Mouse (Mus musculus) liver, embryonic 16.5 days (tissue): Measurements from ENCODE around the gene Duoxa1. TPM values are rescaled to one million over a fixed set of nuclear protein-coding genes. Genes with fewer than 3 reads are reported as not detected.
"Not testable (repeated sequence)": the region's sequence is repeated elsewhere in the genome, so short reads cannot be mapped to it uniquely, and the experiment has no call there.

Experiments used
- ATAC-seq: fragments of 200-750 bp; cut with Nextera tagmentation; 2 replicates; pipeline ENCODE4 v1.8.0; 2017; ENCODE audit warnings: low read depth, mild to moderate bottlenecking, moderate number of reproducible peaks, moderate library complexity
- H3K27ac ChIP-seq: fragments of 300-500 bp; sonication (generic); 2 replicates; pipeline ENCODE4 v1.5.1; 2014; ENCODE audit warnings: mild to moderate bottlenecking, low read length
- H3K27me3 ChIP-seq: fragments of 300-500 bp; sonication (generic); 2 replicates; pipeline ENCODE4 v1.6.1; 2014; ENCODE audit warnings: low read depth, low read length, mixed read lengths; ENCODE audit not compliant: control insufficient read depth, insufficient read depth
- H3K36me3 ChIP-seq: fragments of 300-500 bp; sonication (generic); 2 replicates; pipeline ENCODE4 v1.6.1; 2014; ENCODE audit warnings: mild to moderate bottlenecking; ENCODE audit not compliant: control insufficient read depth, insufficient read depth
- H3K4me1 ChIP-seq: fragments of 300-500 bp; sonication (generic); 2 replicates; pipeline ENCODE4 v1.6.1; 2014; ENCODE audit warnings: low read depth, low read length, mixed read lengths; ENCODE audit not compliant: control insufficient read depth
- H3K4me2 ChIP-seq: fragments of 300-500 bp; sonication (generic); 2 replicates; pipeline ENCODE4 v1.6.1; 2014; ENCODE audit warnings: low read depth, low read length, mixed read lengths
- H3K4me3 ChIP-seq: fragments of 300-500 bp; sonication (generic); 2 replicates; pipeline ENCODE4 v1.5.1; 2014; ENCODE audit warnings: low read depth, mild to moderate bottlenecking, low read length
- H3K9ac ChIP-seq: fragments of 300-500 bp; sonication (generic); 2 replicates; pipeline ENCODE4 v1.6.1; 2014; ENCODE audit warnings: low read depth, low read length
- H3K9me3 ChIP-seq: fragments of 300-500 bp; sonication (generic); replicated peaks from 2 replicates; pipeline ENCODE4 v1.6.1; 2016; ENCODE audit warnings: low read length; ENCODE audit not compliant: control insufficient read depth
- WGBS: fragments of 180-500 bp; shearing (Covaris S2); extraction: QIAGEN DNeasy Blood & Tissue Kit; methylation state at CpG from one replicate; pipeline ENCODE4 v1.1.7; 2014; ENCODE audit not compliant: insufficient replicate concordance; 5-methylcytosine and 5-hydroxymethylcytosine counted together
- polyA plus RNA-seq: library from polyadenylated mRNA; unstranded; fragments of >200 nt; fragmentation: Nextera tagmentation; extraction: Ambion mirVana; gene quantifications from 2 replicates; pipeline ENCODE4 v1.2.1, GENCODE M21; 2015

Duoxa1 gene
- polyA plus RNA-seq, 1 experiment from 2014 or later = not detected

GRCm38 (mm10) chr2:122345106-122345893, 31.8 kb upstream of the Duoxa1 start:
- H3K9ac ChIP-seq = no peak overlapping the region
- H3K4me3 ChIP-seq = no peak overlapping the region
- H3K9me3 ChIP-seq = no peaks in the 10 kb centered on the region
- H3K36me3 ChIP-seq = no peaks in the 10 kb centered on the region
- ATAC-seq = no peak
- WGBS = 62% methylated on average over 6 of the region's 6 CpGs
- H3K4me1 ChIP-seq = peaks cover 21% of the 10 kb centered on the region
- no peak overlapping the region for H3K4me2 ChIP-seq
- no peak overlapping the region for H3K27ac ChIP-seq
- no peaks in the 10 kb centered on the region for H3K27me3 ChIP-seq

DNA sequence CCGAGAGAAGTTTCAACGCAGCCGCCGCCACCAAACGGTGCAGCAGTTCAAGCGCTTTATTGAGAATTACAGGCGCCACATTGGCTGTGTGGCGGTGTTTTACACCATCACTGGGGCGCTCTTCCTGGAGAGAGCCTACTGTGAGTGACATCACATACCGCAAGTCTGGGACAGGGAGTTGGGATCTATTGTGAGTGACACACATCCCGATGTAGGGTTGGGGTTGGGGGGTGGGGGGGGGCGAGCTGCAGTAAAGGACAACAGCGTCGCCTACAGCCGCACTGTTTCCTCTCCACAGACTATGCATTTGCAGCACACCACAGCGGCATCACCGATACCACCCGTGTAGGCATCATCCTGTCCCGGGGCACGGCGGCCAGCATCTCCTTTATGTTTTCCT, 23.8 kb upstream of the Duoxa1 start:
- no peak overlapping the region for H3K4me3 ChIP-seq

GRCm38 (mm10) chr2:122334170-122334569, 20.6 kb upstream of the Duoxa1 start:
- Histone ChIP-seq H3K4me1 (no peaks in the 10 kb centered on the region), H3K4me2 (no peak overlapping the region), H3K4me3 (no peak overlapping the region), H3K36me3 (no peaks in the 10 kb centered on the region), H3K9me3 (no peaks in the 10 kb centered on the region), H3K9ac (no peak overlapping the region), H3K27me3 (peaks cover 5% of the 10 kb centered on the region), H3K27ac (no peak overlapping the region)
- 49% methylated on average over 3 of the region's 3 CpGs for WGBS
- ATAC-seq = no peak

More for the DNA sequence above, 23.8 kb upstream of the Duoxa1 start:
- Histone ChIP-seq H3K27me3 (peaks cover 5% of the 10 kb centered on the region), H3K4me1 (no peaks in the 10 kb centered on the region), H3K9ac (no peak overlapping the region), H3K36me3 (no peaks in the 10 kb centered on the region), H3K27ac (no peak overlapping the region), H3K4me2 (no peak overlapping the region), H3K9me3 (no peaks in the 10 kb centered on the region)
- ATAC-seq = no peak
- WGBS = 56% methylated on average over 21 of the region's 21 CpGs

GRCm38 (mm10) chr2:122332222-122332621, 18.7 kb upstream of the Duoxa1 start:
- Histone ChIP-seq H3K36me3 (no peaks in the 10 kb centered on the region), H3K9me3 (no peaks in the 10 kb centered on the region), H3K4me3 (no peak overlapping the region), H3K27ac (no peak overlapping the region), H3K4me1 (no peaks in the 10 kb centered on the region), H3K4me2 (no peak overlapping the region), H3K9ac (no peak overlapping the region), H3K27me3 (peaks cover 2% of the 10 kb centered on the region; the same call in 1 of the 2 replicates)
- no peak for ATAC-seq
- WGBS = 63% methylated on average over 3 of the region's 3 CpGs

DNA sequence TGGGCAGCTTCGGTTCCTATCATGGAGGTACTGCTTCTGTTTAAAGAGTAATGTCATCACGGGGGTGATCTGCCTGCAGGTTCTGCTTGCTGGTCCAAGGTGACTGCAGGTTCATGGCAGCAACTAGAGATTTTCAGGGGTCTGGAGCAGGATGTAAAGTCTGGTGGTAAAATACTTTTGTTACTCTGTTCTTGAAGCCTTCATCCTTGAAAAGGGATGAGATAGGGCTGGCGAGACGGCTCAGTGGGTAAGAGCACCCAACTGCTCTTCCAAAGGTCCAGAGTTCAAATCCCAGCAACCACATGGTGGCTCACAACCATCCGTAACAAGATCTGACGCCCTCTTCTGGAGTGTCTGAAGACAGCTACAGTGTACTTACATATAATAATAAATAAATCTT, 16.8 kb upstream of the Duoxa1 start:
- H3K27me3 ChIP-seq, H3K4me3 ChIP-seq, H3K4me1 ChIP-seq, ATAC-seq, H3K27ac ChIP-seq, H3K4me2 ChIP-seq, H3K9me3 ChIP-seq, H3K9ac ChIP-seq, H3K36me3 ChIP-seq: not testable (repeated sequence)
- WGBS = 51% methylated on average over 4 of the region's 6 CpGs

GRCm38 (mm10) chr2:122327986-122328385, 14.5 kb upstream of the Duoxa1 start:
- H3K27ac ChIP-seq = no peak overlapping the region
- H3K4me2 ChIP-seq = no peak overlapping the region
- H3K9ac ChIP-seq = no peak overlapping the region
- ATAC-seq = no peak
- H3K36me3 ChIP-seq = no peaks in the 10 kb centered on the region
- no peak overlapping the region for H3K4me3 ChIP-seq
- no peaks in the 10 kb centered on the region for H3K9me3 ChIP-seq
- no peaks in the 10 kb centered on the region for H3K27me3 ChIP-seq
- 44% methylated on average over 3 of the region's 3 CpGs for WGBS
- no peaks in the 10 kb centered on the region for H3K4me1 ChIP-seq

- H3K4me1 ChIP-seq = no peaks in the 10 kb centered on the region
- no peaks in the 10 kb centered on the region for H3K9me3 ChIP-seq
- no peaks in the 10 kb centered on the region for H3K36me3 ChIP-seq
- no peak for ATAC-seq
- H3K4me2 ChIP-seq = no peak overlapping the region
- WGBS = 58% methylated on average over 2 of the region's 2 CpGs
- no peak overlapping the region for H3K9ac ChIP-seq
- no peak overlapping the region for H3K27ac ChIP-seq
- no peaks in the 10 kb centered on the region for H3K27me3 ChIP-seq
- H3K4me3 ChIP-seq = no peak overlapping the region
Measured at GRCm38 (mm10) chr2:122325361-122325760, 11.8 kb upstream of the Duoxa1 start.

DNA sequence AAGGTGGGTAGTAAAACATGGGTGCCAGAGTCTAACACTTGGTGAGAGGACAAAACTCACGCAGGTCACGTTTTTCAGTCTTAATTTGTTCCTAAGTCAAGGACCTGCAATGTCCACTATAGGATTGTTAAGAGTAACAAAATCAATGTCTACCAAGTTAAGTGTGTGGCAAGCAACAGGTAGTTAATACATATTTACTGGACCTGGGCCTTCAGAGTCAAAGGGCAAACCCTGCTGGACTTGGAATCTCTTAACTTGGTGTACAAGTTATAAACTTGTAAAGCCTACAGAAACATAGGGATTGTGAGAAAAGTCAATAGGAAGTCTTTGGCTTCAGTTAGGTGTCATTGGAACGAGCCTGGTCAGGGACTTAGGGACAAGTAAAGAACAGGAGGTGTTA, 11.1 kb upstream of the Duoxa1 start:
- Histone ChIP-seq H3K4me3 (no peak overlapping the region), H3K27ac (no peak overlapping the region), H3K36me3 (no peaks in the 10 kb centered on the region), H3K9ac (no peak overlapping the region), H3K9me3 (no peaks in the 10 kb centered on the region), H3K4me1 (no peaks in the 10 kb centered on the region), H3K27me3 (no peaks in the 10 kb centered on the region), H3K4me2 (no peak overlapping the region)
- ATAC-seq = no peak
- 49% methylated on average over 3 of the region's 3 CpGs for WGBS

GRCm38 (mm10) chr2:122323960-122324359, 10.4 kb upstream of the Duoxa1 start:
- H3K4me2 ChIP-seq = no peak overlapping the region
- no peak overlapping the region for H3K4me3 ChIP-seq
- no peaks in the 10 kb centered on the region for H3K9me3 ChIP-seq
- H3K27ac ChIP-seq = no peak overlapping the region
- H3K9ac ChIP-seq = no peak overlapping the region
- H3K27me3 ChIP-seq = no peaks in the 10 kb centered on the region
- H3K4me1 ChIP-seq = no peaks in the 10 kb centered on the region
- no peaks in the 10 kb centered on the region for H3K36me3 ChIP-seq
- no peak for ATAC-seq
- 33% methylated on average over 3 of the region's 3 CpGs for WGBS
